Mouse (Mus musculus): ENCODE measurements around the gene Car15.

DNA sequence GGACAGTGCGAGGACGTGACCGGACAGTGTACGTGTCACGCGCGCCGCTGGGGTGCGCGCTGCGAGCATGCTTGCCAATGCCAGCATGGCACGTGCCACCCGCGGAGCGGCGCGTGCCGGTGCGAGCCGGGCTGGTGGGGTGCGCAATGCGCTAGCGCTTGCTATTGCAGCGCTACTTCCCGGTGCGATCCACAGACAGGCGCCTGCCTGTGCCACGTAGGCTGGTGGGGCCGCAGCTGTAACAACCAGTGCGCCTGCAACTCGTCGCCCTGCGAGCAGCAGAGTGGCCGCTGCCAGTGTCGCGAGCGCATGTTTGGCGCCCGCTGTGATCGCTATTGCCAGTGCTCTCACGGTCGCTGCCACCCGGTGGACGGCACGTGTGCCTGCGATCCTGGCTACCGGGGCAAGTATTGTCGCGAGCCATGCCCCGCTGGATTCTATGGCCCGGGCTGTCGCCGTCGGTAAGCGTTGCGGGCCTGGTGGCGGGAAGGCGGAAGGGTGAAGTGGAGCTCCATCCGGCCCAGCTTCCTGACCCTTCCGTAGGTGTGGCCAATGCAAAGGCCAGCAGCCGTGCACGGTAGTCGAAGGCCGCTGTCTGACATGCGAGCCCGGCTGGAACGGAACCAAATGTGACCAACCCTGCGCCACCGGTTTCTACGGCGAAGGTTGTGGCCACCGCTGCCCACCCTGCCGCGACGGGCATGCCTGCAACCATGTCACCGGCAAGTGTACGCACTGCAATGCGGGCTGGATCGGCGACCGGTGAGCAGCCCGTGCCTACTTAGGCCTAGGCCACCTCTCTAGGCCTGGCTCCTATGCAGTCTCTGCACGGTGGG is 35.1 kb downstream of the Car15 start:
- TF ChIP-seq GATA1 (IDR thresholded peaks at IDR 0.05; ENCODE audit: borderline replicate concordance, low read length) (no peak), FLI1 (IDR thresholded peaks at IDR 0.05; ENCODE audit: low read length) (no peak)
